Mouse (Mus musculus) megakaryocyte, adult 5-6 weeks (primary cell): ENCODE data around the gene Casr. TPM values are rescaled to one million over a fixed set of nuclear protein-coding genes. Genes with fewer than 3 reads are reported as not detected.
A peak's percentile ranks its signal among the peaks of the same experiment; 100 is the strongest.

ENCODE experiments used
- ATAC-seq: 2 replicates; pipeline ENCODE4 v1.8.0; 2016; ENCODE audit warnings: mild to moderate bottlenecking, inconsistent platforms; ENCODE audit not compliant: poor library complexity, severe bottlenecking
- total RNA-seq, 2 experiments: library from RNA; stranded (forward) in 1 of 2; stranded (reverse) in 1 of 2; fragments of 153-499, 151-499 nt in 1 of 2; fragments of 221-1000, 200-1000 nt in 1 of 2; gene quantifications; 2 replicates each; pipeline versions ENCODE4 v1.2.3 to v1.2.4; 2015 to 2017

Gene Casr
- total RNA-seq, 2 experiments from 2014 or later: not detected

- ATAC-seq: peak; percentile 96
Observed at GRCm38 (mm10) chr16:36455342-36455802, 106.6 kb downstream of the Casr start, which contains the start of gene Stfa3. Stfa3 (minus strand) TSS chr16:36455392.

Other genes with a start within 250 kb of the Casr start
- 0.78 TPM in 1 of 2 replicates, not detected in the other for gene BC117090, start 227.8 kb downstream of the Casr start, total RNA-seq (2015)
- gene BC117090, start 227.8 kb downstream of the Casr start, total RNA-seq (2017): not detected in 2 replicates
- gene BC100530, start 194.4 kb downstream of the Casr start, total RNA-seq (2015): 7.3 and 16.5 TPM in 2 replicates
- 5.6 and 6.5 TPM in 2 replicates for gene BC100530, start 194.4 kb downstream of the Casr start, total RNA-seq (2017)
- 21.8 and 22.7 TPM in 2 replicates for gene Stfa2, start 153.7 kb downstream of the Casr start, total RNA-seq (2015)
- 1.8 and 7.9 TPM in 2 replicates for gene Stfa2, start 153.7 kb downstream of the Casr start, total RNA-seq (2017)
- 15.1 and 18.2 TPM in 2 replicates for gene Stfa3, start 106.7 kb downstream of the Casr start, total RNA-seq (2015)
- gene Stfa3, start 106.7 kb downstream of the Casr start, total RNA-seq (2017): 14.5 and 18.9 TPM in 2 replicates
- 31.9 and 32.8 TPM in 2 replicates for gene Cd86, start 103.9 kb upstream of the Casr start, total RNA-seq (2015)
- gene Cd86, start 103.9 kb upstream of the Casr start, total RNA-seq (2017): 28.1 and 39.5 TPM in 2 replicates
- gene Ildr1, start 131.8 kb upstream of the Casr start, total RNA-seq (2015): 0.32 TPM in 1 of 2 replicates, not detected in the other
- 0.08 and 0.26 TPM in 2 replicates for gene Ildr1, start 131.8 kb upstream of the Casr start, total RNA-seq (2017)
- 4.1 and 6.7 TPM in 2 replicates for gene Slc15a2, start 222.8 kb upstream of the Casr start, total RNA-seq (2015)
- gene Slc15a2, start 222.8 kb upstream of the Casr start, total RNA-seq (2017): 7.5 and 14.7 TPM in 2 replicates